Mouse (Mus musculus): ENCODE measurements around the gene Aqp1.
A peak's percentile ranks its signal among the peaks of the same experiment; 100 is the strongest.

- TF ChIP-seq CTCF (IDR thresholded peaks at IDR 0.05; ENCODE audit: insufficient read depth, low read length) (peak; percentile 71), POLR2A (IDR thresholded peaks at IDR 0.05; ENCODE audit: borderline replicate concordance, extremely low read depth, low read depth, low read length) (no peak)
Observed at GRCm38 (mm10) chr6:55383897-55384296, 47.7 kb downstream of the Aqp1 start.

Data from lung, adult 2 months (tissue).